Mouse (Mus musculus): ENCODE measurements around the gene Med24.
A peak's percentile ranks its signal among the peaks of the same experiment; 100 is the strongest.

The Med24 gene

DNA sequence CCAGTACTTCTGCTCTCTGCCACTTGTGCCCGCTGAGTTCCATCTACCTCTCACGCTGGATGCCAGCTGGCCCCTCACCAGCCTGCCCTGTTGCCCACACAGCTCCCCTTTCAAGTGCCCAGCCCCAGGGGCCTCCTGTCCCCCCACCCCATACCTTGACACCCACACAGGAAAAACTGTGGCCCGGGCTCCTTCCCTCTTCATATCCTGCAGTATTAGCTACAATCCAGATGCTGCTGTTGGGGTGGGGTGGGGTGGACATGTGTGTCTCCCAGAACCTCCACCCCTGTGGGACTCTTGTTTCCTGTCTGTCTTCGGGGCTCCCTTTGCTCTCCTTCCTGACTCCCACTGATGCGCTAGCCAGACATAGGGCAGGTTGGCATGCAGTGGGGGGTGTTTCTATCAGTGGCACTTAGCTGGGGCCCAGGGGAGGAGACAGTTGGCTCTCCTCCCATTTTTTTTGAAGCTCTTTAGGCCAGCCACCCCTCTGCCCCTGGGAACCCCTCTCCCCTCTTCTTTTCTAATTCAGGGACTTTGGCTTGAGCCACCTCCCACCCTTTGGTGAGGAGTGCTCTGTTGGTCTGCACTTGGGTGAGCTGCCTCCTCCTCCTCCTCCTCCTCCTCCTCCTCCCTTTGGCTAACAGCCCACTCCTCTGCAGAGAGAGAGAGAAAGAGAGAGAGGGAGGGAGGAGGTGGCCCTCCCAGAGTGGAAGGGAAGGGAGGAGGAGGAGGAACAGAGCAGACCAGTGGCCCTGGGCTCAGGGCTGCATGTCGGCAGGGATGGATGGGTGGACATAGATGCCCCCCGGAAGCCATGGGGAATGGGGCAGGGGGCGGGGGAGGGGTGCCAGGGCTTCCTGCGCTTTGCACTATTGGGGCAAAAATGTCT is 36.4 kb upstream of the Med24 start:
- no peak for DNase-seq (ENCODE audit: low spot score)

DNA sequence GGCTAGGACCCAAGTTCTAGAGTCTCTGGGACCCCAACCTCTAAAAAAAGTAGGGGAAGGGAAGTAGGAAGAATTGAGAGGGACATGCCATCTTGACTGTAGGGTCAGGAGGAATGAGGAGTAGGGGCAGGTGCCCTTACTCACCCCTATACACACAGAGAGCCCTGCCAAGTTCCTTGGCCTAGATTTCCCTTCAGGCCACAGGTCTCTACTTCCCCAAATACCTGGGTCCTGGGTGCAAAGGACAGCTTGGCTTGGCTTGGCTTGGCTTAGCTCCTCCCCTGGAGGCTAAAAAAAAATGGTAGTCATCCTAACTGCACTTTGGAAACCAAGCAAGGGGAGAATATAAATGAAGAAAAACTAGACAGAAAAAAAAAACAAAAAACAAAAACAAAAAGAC is 35.5 kb upstream of the Med24 start:
- no peak for DNase-seq (ENCODE audit: low spot score)

DNA sequence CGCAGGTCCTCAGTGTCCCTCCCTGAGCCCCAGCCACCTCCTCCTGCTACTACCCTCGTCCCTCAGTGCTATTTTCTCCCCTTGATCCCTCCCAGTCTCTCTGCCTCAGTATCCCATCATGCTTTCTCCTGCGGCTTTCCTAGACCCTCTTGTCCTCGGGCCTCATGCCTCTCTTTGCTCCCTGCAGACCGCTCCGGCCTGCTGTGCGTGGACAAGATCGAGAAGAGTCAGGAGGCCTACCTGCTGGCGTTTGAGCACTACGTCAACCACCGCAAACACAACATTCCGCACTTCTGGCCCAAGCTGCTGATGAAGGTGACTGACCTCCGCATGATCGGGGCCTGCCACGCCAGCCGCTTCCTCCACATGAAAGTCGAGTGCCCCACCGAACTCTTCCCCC is 34.9 kb upstream of the Med24 start:
- DNase-seq (ENCODE audit: low spot score) = no peak

DNA sequence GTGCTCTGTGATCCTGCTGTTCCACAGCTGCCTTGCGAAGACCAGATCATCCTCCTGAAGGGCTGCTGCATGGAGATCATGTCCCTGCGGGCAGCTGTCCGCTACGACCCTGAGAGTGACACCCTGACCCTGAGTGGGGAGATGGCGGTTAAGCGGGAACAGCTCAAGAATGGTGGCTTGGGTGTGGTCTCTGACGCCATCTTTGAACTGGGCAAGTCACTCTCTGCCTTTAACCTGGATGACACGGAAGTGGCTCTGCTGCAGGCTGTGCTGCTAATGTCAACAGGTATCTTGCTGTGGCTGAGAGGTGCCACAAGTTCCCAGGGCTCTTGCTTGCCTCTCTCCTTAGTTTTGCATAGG is 34.2 kb upstream of the Med24 start:
- no peak for DNase-seq (ENCODE audit: low spot score)

DNA sequence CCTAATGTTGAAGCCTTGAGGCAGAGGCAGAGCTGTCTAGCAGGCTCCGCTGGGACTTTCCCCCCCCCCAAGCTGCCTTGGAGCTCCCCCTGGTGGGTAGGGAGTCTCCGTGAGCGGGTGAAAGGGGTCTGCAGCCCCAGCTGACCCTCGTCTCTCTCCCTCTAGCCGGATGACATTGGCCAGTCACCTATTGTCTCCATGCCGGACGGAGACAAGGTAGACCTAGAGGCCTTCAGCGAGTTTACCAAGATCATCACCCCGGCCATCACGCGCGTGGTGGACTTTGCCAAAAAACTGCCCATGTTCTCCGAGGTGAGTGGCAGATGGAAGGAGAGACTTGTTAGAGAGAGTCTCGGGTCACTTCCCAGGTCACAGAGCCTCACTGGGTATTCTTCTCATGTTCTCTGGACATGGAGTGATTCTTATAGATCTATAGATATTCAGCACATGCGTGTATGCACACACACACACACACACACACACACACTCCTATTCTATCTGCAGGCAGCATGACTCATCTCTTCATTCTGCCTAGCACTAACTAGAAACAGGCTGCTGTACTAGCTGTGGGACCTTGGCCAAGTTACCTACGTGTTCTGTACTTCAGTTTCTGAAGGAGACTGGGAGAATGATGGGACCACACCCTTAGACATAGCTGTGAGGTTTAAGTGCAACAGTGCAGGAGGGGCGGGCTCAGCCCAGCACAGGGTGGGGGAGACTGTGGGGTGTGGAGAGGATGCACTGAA is 33.7 kb upstream of the Med24 start:
- DNase-seq (ENCODE audit: low spot score) = no peak

DNA sequence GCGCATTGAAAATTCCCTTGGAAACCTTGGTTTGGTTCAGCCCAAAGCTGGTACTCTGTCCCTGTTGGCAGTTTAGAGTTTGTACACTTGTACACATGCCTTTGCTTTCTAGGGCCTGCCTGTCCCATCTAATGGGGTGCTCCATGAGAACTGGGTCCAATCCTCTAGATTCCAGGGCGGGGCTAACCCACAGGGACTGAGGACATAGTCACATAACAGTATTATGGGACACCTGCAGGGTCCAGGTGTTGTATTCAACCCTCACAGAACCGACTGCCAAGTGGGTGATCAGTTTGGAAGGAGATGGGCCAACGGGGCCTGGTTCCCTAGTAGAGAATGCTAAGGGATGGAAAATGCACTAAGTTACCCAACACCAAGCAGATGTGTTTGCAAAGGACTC is 32.7 kb upstream of the Med24 start:
- DNase-seq (ENCODE audit: low spot score) = no peak

DNA sequence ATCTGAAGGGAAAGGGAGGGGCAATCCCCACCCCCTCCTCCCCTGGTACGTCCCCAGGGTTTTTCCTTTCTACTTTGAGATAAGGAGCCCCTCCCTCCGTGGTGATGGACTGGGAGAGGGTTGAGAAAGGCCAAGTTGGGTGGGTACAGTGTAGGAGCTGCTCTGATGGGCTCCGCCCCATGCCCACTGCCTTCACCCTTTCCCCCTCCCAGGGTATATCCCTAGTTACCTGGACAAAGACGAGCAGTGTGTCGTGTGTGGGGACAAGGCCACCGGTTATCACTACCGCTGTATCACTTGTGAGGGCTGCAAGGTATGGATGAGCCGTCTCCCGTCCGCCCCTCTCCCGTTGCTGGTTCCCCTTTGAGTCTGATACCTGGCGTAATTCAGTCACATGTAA is 27.5 kb upstream of the Med24 start:
- DNase-seq (ENCODE audit: low spot score) = no peak

DNA sequence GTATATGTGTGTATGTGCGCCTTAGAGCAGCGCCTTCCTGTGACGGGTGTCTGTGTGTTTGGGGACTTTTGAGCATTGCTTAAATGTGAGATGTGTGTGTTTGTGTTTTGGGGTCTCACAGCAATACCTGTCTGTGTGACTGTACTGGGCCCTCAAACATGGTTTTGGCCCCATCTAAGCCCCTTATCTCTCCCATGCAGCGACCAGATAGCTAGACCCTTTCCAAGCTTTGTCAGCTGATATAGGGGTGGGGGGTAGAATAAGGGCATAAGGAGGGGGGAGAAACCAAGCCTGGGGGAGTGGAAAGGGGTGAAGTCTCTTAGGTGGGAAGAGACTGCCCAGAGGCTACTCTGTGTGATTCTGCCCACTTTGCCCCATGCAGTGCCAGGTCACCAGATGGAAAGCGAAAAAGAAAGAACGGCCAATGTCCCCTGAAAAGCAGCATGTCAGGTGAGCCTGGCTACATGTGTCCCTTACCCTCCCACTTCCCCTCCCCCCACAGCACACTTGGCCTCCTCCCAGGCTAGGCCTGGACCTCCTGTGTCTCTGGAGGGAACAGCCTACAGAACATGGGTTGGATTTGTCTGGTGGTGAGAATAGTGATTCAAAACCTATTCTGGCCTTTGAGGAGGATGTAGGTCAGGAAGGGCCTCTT is 26.6 kb upstream of the Med24 start:
- DNase-seq (ENCODE audit: low spot score) = no peak

DNA sequence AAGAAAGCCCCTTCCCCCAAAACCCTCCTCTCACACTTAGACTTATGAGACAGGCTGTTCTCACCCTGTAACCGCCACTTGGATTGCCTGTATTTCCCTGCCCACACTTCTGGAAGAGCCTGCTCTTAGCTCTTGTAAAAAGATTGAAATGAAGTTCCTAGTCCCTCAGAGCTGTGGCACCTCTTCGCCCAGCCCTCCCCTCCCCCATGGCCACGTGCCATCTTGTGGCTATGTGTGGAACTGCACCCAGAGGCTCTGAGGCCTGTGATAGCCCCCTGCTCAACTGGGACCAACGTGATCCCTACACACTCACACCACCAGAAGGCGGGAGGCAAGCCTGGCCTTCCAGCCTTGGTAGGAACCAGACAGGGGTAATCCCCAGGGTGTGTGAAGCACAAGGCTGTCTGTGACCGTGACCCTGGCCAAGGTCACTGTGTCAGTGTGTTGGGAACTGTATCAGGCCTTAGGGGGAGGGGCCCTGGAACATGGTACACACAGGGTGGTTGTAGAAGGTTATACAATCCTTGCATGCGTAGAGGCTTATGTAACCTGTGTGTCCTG is 25.5 kb upstream of the Med24 start:
- peak; percentile 76 for DNase-seq (ENCODE audit: low spot score)

DNA sequence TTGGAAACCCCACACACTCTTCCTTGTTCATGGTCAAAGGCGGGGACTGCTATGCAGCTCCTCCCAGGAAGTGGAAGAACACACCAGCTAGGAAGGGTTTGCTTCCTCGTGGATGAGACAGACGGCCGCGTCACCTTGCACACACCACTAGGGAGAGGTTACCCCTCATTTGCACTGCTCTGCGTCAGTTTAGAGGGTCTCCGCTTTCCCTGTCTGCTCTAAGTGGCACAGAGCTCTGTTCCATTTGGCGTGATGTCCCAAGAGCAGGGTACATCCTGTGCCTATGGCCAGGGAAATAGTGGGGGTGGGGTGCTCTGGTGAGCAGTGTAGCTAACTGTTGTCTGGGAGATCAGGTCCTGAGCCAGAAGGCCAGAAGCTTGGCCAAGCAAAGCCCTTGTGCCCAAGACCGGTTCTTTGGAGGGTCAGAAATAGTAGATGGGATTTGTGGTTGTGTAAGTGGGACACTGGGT is 25.0 kb upstream of the Med24 start:
- DNase-seq (ENCODE audit: low spot score) = no peak

DNA sequence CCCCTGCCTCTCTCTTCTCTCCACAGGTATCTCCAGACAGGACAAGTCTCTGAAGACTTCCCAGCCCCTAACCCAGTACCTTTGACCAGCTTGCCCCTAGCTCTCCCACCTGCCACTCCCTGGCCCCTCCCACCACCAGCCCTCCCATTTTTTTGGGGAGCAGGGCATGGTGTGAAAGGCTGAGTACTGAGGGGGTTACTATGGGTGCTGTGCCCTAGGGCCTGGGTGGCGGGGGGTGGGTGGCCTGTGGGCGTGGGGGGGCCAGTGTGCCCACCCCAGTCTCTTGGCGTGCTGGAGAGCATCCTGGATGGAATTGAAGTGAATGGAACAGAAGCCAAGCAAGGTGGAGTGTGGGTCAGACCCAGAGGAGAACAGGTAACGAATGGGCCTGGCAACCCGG is 24.0 kb upstream of the Med24 start:
- no peak for DNase-seq (ENCODE audit: low spot score)

DNA sequence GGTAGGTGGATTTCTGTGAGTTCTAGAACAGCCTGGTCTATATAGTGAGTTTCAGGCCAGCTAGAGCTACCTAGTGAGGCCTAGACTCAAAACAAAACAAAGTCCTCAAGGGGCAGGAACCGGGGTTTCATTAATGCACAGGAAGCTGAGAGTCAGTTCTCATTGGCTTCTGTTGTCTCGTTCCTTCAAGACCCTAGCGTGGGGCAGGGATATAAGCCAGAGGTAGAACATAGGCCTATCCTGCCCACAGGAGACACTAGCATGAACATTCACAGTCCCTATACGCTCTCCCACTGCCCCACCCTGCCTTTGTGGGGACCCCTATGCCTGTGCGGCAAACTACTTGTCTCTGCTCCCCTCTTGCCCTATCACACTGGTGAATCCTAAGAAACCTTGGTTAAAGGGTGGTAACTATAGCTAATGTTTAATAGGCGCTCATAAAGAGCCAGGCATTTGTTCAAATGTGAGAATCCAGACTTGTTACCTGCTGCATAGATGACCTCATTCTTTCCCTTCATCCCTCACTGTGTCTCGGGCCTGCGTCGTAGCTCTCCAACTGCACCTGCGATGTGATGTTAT is 23.4 kb upstream of the Med24 start:
- DNase-seq (ENCODE audit: low spot score) = no peak

DNA sequence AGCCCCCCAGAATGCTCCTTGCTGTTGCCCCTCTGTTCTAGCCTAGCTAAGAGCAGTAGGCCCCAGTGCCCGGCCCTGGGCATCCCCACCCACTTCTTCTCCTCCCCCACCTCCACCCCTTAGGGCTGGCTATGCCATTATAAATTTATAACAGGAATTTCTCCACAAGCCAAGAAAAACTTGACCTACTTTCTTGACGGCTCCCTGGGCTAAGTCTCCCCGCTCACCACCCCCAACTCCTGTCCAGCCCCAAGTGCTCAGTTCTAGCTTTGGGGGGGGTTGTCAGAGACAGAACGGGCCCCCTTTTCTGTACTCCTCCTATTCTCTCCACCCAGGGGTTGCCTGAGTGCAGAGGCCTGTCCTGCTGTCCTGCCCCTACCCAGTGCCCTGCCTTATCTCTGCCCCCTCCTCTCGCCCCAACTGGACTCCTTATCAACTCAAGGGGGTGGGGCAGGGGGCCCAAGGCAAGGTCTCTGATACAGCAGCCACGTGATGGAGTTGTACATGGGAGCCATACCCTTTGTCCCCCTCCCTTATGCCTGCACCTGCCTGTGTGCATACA is 22.1 kb upstream of the Med24 start:
- DNase-seq (ENCODE audit: low spot score) = peak; percentile 78

DNA sequence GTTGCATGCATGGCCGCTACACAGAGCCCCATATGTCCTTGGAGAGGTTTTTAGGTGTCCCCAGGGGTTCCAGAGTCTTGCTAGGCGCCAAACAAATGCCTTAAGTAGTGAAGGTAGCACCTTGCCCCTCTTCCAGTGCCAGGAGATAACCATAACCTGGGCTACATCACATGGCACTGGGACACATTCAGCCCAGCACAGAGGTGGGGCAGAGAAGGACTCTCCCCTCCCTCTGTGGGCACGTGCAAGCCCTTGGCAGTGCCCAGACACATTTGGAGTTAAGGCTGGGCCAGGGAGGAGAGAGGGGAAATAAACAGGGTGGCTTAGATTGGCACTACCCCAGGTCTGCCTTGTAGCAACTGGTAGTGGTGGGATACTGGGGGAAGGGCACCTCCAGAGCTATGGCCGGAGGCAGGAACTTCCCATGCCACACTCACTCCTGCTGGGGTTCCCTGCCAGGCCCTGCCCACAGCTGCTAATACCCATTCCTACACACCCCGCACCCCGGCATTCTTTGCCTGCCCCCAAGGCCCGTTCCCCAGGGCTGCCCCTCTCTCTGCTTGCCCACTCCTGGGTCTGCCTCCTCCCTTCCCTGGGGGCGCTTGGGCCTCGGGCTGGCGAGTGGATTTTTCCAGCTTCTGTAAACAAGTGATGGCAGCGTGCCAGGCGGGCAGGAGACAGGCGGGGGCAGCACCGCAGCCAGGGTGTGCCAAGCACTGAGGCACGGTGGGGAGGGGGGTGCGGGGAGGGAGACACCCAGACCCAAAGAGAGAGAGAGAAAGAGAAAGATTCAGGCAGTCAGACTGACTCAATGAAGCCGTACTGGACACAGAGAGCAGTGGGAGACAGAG is 21.3 kb upstream of the Med24 start:
- no peak for DNase-seq (ENCODE audit: low spot score)

DNA sequence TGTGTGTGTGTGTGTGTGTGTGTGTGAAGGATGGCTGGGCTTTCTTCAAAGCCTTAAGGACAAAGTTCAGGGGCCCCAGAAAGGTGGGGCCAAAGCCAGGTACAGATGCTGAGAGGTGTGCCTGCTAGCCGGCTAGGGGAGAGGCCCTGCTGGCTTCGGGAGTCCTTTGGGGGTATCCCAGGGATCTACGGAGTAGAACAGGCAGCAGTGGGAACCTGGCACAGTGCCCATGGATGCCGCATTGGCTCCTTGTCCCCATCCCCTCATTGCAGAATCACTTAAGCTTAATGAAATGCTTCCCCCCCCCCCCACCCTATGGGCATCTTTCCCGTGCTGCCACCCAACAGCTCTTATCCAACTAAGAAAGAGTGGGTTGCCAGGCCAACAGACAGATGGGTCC is 20.5 kb upstream of the Med24 start:
- DNase-seq (ENCODE audit: low spot score) = no peak

DNA sequence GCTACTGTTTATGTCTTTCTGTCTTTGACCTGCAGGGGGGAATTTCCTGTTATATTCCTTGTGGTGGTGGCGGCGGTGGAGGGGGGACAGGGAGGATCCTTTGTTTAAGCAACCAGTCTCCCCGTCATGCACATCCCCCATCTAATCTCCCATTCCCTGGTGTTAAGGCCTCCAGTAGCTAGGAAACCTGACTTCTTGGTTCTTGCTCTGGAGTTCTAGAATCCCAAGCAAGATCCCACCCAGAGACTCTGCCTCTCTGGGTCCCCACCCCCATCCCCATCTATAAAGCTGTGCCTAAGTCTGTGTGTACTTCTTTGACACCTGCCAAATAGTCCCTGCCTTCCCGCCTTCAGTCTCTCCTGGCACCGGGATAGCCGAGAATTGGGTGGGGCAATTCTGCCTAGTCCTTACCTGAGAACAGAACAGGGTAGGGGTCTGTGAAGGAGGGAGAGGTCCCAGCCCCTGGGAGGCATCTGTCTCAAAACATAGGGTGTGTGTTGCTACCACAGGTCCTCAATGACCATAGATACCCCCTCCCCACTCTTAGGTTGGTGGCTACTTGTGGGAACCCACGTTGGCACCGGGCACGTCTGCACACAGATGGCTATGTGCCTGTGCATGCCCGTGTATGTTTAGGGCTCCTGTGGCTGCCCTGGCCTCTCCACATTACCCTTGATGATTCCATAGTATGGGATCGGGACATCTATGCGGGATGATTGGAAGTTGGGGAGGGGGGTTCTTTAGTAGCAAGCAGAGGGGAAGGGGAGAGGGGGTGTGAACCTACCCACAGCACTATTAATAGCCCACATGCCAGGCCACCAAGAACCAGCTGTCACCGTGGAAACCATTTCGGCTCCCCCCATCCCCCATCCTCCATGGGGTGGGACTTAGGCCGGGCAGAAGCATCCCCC is 19.5 kb upstream of the Med24 start:
- DNase-seq (ENCODE audit: low spot score) = no peak

DNA sequence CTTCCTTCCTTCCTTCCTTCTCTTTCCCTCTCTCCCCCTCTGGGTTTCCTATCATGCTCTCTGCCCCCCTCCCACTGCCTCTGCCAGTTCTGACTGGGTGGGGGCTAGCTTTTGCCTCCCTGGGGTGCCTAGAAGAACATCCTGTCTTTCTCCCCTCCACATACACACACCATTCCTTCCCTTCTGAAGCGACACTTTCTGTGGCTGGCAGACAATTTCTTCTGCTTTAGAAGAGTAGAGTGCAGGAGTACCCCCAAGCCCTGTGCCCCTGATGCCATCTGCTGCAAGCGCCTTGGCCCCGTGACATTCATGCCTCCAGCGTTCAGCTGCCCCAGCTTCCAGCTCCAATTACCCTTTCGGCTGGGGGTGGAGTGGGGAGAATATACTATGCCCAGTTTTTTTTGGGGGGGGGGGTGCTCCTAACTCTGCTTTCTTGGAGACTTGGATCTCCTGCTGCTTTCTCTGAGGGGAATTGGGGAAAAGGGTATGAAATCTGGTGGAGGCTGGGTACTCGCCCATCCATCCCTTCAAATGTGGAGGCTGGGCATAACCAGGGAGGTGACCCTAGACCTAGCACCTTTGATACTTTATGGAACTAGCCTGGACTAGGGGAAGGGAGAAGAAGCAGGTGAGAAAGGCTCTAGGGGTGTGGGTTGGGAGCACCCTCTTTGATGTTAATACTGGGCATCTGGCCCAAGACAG is 18.7 kb upstream of the Med24 start:
- no peak for DNase-seq (ENCODE audit: low spot score)

DNA sequence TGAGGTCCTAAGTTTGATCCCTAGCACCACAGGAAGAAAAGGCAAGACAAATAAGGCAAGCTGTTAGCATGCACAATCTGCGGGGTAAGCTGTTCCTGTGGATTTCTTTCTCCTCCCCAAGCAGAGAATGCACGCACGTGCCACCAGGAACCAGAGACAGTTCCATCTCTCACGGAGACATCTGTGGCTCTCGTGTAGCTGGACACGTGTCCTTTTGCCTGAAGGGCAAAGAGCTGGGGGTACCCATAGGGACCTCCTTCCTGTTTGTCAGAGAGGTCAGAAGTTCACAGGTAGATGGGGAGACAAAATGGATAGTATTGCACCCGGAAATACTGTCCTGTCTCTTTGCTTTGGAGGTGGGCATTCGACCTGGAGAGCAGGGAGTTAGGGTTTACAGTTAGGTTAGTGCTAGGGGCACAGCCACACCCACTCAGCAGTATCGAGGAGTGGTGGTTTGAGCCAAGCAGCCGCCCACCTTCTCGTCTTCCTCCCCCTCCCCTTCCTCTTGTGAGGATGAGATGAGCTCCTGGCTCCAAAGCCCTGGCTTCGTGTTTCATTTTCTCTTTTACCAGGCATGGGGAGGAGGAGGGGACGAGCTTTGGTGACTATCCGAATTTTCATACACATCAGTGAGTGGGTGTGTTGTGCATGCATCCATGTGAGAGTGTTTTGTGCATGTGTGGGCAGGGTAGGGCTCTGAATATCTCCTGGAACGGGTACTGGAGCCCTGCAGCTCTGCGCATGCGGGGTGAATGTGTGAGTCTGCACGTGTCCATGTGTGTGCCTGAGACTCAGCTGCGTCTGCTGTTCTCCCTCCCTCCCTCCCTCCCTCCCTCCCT is 17.8 kb upstream of the Med24 start:
- DNase-seq (ENCODE audit: low spot score) = peak; percentile 78

Measured in yolk sac, embryonic 10.5 days (tissue).